8 mouse cellular contexts compared by ENCODE assay signal in the genomic region with DNA sequence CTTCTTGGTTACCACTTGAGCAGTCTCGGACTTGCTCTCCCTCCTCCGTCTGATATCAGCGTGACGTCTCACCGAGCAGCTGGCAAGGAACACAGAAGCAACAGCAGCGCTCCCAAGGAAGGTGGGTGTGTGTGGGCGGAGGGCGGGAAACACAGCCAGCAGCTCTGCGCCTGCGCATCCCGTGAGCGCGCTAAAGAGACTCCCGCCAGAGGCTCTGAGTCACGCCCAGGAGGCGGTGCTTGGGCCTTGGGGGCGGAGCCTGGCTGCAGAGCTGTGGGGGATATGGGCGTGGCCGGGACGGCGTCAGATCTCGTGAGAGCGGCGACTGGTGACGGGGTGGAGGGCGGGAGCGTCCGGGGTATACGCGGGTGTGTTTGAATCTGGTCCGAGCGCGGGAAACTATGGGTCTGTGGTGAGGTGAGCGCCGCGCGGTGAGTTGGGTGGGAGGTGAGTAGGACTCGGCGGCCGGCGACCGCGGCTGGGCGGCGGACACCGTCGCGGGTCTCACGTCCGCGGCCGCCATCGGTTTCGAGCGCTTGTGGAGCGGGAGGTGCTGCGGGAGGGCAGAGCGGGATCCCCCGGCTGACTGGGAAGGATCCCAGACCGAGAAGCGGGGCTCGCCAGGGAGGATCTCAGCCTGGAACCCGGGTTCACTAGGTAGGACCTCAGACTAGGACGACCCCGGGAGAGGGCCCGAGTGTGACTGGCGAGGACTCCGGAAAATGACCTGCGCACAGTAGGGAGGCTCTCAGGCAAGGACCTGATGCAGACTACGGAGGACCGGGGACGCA. TPM values are rescaled to one million over a fixed set of nuclear protein-coding genes. Genes with fewer than 3 reads are reported as not detected.
DNase-seq lines count a peak whose midpoint lies in the region; ATAC-seq and TF ChIP-seq lines count a peak whose summit lies in the region.

Ncapg2 (plus strand) TSS at position 358 of the 791 bp plus-strand sequence.

- H3K9ac ChIP-seq in kidney, embryonic 14.5 days (ENCODE audit: low read depth, low read length): peak within 1 kb of the TSS; percentile 86
- peak within 1 kb of the TSS; percentile 67 for H3K9ac ChIP-seq in limb, embryonic 15.5 days

- ATAC-seq in kidney, embryonic 14.5 days (ENCODE audit: low FRiP score, low TSS enrichment): peak; percentile 99
- peak; percentile 96 for ATAC-seq in limb, embryonic 15.5 days (ENCODE audit: insufficient number of reproducible peaks, low FRiP score, low TSS enrichment, low read depth)

- H3K9me3 ChIP-seq in kidney, embryonic 14.5 days (ENCODE audit: control insufficient read depth, low read length): peaks cover 29% of the 10 kb centered on the region
- H3K9me3 ChIP-seq in limb, embryonic 15.5 days: 0 out of 2 replicates have a peak, but pooled peaks cover 5% of the 10 kb centered on the region

- H3K4me1 ChIP-seq in bone marrow macrophage, adult 2 months (ENCODE audit: control insufficient read depth, insufficient read depth, low read length): peaks cover 5% of the 10 kb centered on the region; the same call in 1 of the 2 replicates
- H3K4me1 ChIP-seq in embryonic fibroblast, embryonic 13.5 days (ENCODE audit: control insufficient read depth, insufficient read depth, low read length): peaks cover 2% of the 10 kb centered on the region; the same call in 1 of the 2 replicates
- 0 out of 2 replicates have a peak, but pooled peaks cover 4% of the 10 kb centered on the region for H3K4me1 ChIP-seq in kidney, embryonic 14.5 days (ENCODE audit: control insufficient read depth, insufficient read depth, low read length)
- H3K4me1 ChIP-seq in limb, embryonic 15.5 days: peaks cover 16% of the 10 kb centered on the region; the same call in 1 of the 2 replicates

- H3K27me3 ChIP-seq in kidney, embryonic 14.5 days (ENCODE audit: control insufficient read depth, insufficient read depth, low read length): no peaks in the 10 kb centered on the region
- H3K27me3 ChIP-seq in limb, embryonic 15.5 days: no peaks in the 10 kb centered on the region

- TF ChIP-seq CTCF in bone marrow macrophage, adult 2 months (IDR thresholded peaks at IDR 0.05; ENCODE audit: low read depth, low read length): no peak
- no peak for TF ChIP-seq CTCF in embryonic fibroblast, embryonic 13.5 days (IDR thresholded peaks at IDR 0.05; ENCODE audit: borderline replicate concordance, insufficient read depth, low read length)

- H3K27ac ChIP-seq in bone marrow macrophage, adult 2 months (ENCODE audit: insufficient read depth, low read depth, low read length): no peak within 1 kb of the TSS
- H3K27ac ChIP-seq in embryonic fibroblast, embryonic 13.5 days (ENCODE audit: insufficient read depth, low read length): no peak within 1 kb of the TSS
- H3K27ac ChIP-seq in kidney, embryonic 14.5 days (ENCODE audit: low read depth, low read length): peak within 1 kb of the TSS; percentile 51; the same call in 1 of the 2 replicates
- peak within 1 kb of the TSS; percentile 65 for H3K27ac ChIP-seq in limb, embryonic 15.5 days

- peak; percentile 99 for DNase-seq in A20 (ENCODE audit: low read depth, low spot score)
- peak; percentile 95 to 97 for DNase-seq in heart, adult 9 months (ENCODE audit: low spot score in 2 of 2)
- DNase-seq in monocyte, adult 2 months (ENCODE audit: low read depth in 1 of 2, low spot score in 2 of 2): peak; percentile 97 to 98
- peak; percentile 99 for DNase-seq in spleen, postnatal 36 days (ENCODE audit: low spot score in 2 of 2)

- H3K36me3 ChIP-seq in kidney, embryonic 14.5 days (ENCODE audit: control insufficient read depth, insufficient read depth, low read length): peaks cover 18% of the 10 kb centered on the region; the same call in 1 of the 2 replicates
- H3K36me3 ChIP-seq in limb, embryonic 15.5 days: peaks cover 27% of the 10 kb centered on the region

- no peak for TF ChIP-seq POLR2A in bone marrow macrophage, adult 2 months (IDR thresholded peaks at IDR 0.05; ENCODE audit: borderline replicate concordance, low read depth, low read length)
- peak; percentile 71 for TF ChIP-seq POLR2A in embryonic fibroblast, embryonic 13.5 days (IDR thresholded peaks at IDR 0.05; ENCODE audit: low read depth, low read length)

- WGBS in kidney, embryonic 14.5 days: under 1% methylated on average over 72 of the region's 72 CpGs
- WGBS in limb, embryonic 15.5 days: under 1% methylated on average over 70 of the region's 72 CpGs

- H3K4me2 ChIP-seq in kidney, embryonic 14.5 days (replicated peaks; ENCODE audit: low read depth, low read length): peak within 1 kb of the TSS; percentile 78
- H3K4me2 ChIP-seq in limb, embryonic 15.5 days: peak within 1 kb of the TSS; percentile 90

- peak within 1 kb of the TSS; percentile 85 for H3K4me3 ChIP-seq in bone marrow macrophage, adult 2 months (ENCODE audit: insufficient read depth, low read length)
- peak within 1 kb of the TSS; percentile 99 for H3K4me3 ChIP-seq in embryonic fibroblast, embryonic 13.5 days (ENCODE audit: insufficient read depth, low read length)
- H3K4me3 ChIP-seq in kidney, embryonic 14.5 days (ENCODE audit: low read length): peak within 1 kb of the TSS; percentile 84
- peak within 1 kb of the TSS; percentile 86 for H3K4me3 ChIP-seq in limb, embryonic 15.5 days

RNA-seq across cellular contexts. Expression of gene Ncapg2, which starts in this region (rescaled TPM):
- polyA plus RNA-seq in bone marrow macrophage, adult 2 months (2012; ENCODE audit: insufficient read depth, insufficient read length, missing spikeins): 73.4 and 77.4 TPM in 2 replicates
- 38.9 and 54.9 TPM in 2 replicates for polyA plus RNA-seq in embryonic fibroblast, embryonic 13.5 days (2011; ENCODE audit: insufficient read length, low read depth, missing spikeins)
- polyA plus RNA-seq in kidney, embryonic 14.5 days (2014; fragmentation: Nextera tagmentation; extraction: Ambion mirVana): 31.8 and 49.5 TPM in 2 replicates
- 28.4 and 33.8 TPM in 2 replicates for polyA plus RNA-seq in limb, embryonic 15.5 days (2015; fragmentation: Nextera tagmentation; extraction: Ambion mirVana)

Comparison
In these comparisons a context has a peak if more than half of its experiments do, and no peak if none do; other contexts are left out.
1. H3K27ac ChIP-seq: peak in kidney, embryonic 14.5 days (single experiment) and limb, embryonic 15.5 days (single experiment); none in bone marrow macrophage, adult 2 months (single experiment) and embryonic fibroblast, embryonic 13.5 days (single experiment).
2. Peak in every context shown above with its lines, with median percentiles within 50 percentile points of each other: DNase-seq and H3K4me3 ChIP-seq.